Mouse (Mus musculus): ENCODE data around the gene Opa3. TPM values are rescaled to one million over a fixed set of nuclear protein-coding genes. Genes with fewer than 3 reads are reported as not detected.

Gene Opa3
- polyA plus RNA-seq, 1 experiment from 2014 or later, result 28.4 TPM

DNA sequence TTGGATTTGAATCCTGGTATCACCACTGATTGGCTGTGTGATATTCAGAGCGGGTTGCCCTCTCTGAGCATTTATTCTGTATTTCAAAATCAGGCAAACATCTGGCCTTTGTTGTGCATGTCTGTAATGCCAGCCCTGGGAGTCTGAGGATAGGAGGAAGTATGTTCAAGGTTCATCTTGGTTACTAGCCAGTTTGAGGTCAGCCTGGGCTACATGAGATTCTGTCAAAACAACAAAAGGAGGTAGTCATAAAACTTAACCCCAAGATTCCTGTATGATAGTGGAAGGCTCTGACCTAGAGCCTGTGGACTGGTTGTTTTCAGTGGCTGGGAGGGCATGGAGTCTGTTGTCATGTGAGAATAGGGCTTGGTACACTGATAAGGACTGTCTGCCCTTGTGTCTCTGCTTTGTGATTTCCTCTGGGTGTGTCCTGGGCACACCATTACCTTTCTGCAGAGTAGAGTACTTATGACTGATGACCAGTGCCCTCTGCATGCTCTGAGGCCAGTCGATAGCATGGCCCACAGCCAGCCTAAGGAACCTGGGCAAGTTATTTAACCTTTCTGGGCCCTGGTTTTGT lies 7.0 kb downstream of the Opa3 start:
- WGBS, result 88% methylated on average over 2 of the region's 2 CpGs
- no peaks in the 10 kb centered on the region for H3K9me3 ChIP-seq
- no peak overlapping the region for H3K4me3 ChIP-seq
- no peak for ATAC-seq (ENCODE audit: insufficient number of reproducible peaks, low FRiP score, low TSS enrichment, low read depth)
- 0 out of 2 replicates have a peak, but pooled peaks cover 4% of the 10 kb centered on the region for H3K4me1 ChIP-seq
- no peak overlapping the region for H3K27ac ChIP-seq
- peaks cover 11% of the 10 kb centered on the region; the same call in 1 of the 2 replicates for H3K36me3 ChIP-seq
- no peaks in the 10 kb centered on the region for H3K27me3 ChIP-seq
- no peak overlapping the region for H3K9ac ChIP-seq
- H3K4me2 ChIP-seq, result no peak overlapping the region

GRCm38 (mm10) chr7:19236411-19236810 lies 8.3 kb downstream of the Opa3 start:
- H3K9me3 ChIP-seq, result no peaks in the 10 kb centered on the region
- H3K4me3 ChIP-seq, result no peak overlapping the region
- peaks cover 3% of the 10 kb centered on the region; the same call in 1 of the 2 replicates for H3K36me3 ChIP-seq
- 64% methylated on average over 2 of the region's 2 CpGs for WGBS
- ATAC-seq (ENCODE audit: insufficient number of reproducible peaks, low FRiP score, low TSS enrichment, low read depth), result no peak
- H3K4me1 ChIP-seq, result 0 out of 2 replicates have a peak, but pooled peaks cover 4% of the 10 kb centered on the region
- no peak overlapping the region for H3K4me2 ChIP-seq
- H3K27me3 ChIP-seq, result no peaks in the 10 kb centered on the region
- H3K9ac ChIP-seq, result no peak overlapping the region
- H3K27ac ChIP-seq, result no peak overlapping the region

GRCm38 (mm10) chr7:19238344-19238743 lies 10.2 kb downstream of the Opa3 start:
- peaks cover 3% of the 10 kb centered on the region; the same call in 1 of the 2 replicates for H3K36me3 ChIP-seq
- H3K9ac ChIP-seq, result no peak overlapping the region
- 0 out of 2 replicates have a peak, but pooled peaks cover 2% of the 10 kb centered on the region for H3K4me1 ChIP-seq
- H3K27ac ChIP-seq, result no peak overlapping the region
- 95% methylated on average over 4 of the region's 4 CpGs for WGBS
- H3K9me3 ChIP-seq, result no peaks in the 10 kb centered on the region
- no peak for ATAC-seq (ENCODE audit: insufficient number of reproducible peaks, low FRiP score, low TSS enrichment, low read depth)
- no peak overlapping the region for H3K4me3 ChIP-seq
- no peaks in the 10 kb centered on the region for H3K27me3 ChIP-seq
- H3K4me2 ChIP-seq, result no peak overlapping the region

DNA sequence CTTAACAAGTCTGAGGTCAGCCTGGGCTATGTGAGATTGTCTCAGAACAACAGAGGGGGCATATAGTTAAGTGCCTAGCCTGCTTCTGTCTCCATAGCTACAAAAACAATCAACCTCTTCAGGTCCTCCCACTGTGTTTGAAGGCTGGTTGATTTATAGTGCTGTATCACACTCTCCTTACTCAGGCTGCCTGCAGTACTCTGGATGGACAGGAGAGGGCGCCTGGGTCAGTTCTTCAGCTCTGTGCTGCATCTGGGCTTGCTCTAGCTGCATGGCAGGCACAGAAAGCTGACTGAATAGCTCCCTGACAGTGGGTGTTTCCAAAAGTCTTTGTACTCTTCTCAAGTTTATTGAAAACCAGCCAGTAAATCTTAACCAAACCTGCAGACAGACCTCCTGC lies 11.3 kb downstream of the Opa3 start:
- no peaks in the 10 kb centered on the region for H3K9me3 ChIP-seq
- H3K4me3 ChIP-seq, result no peak overlapping the region
- H3K9ac ChIP-seq, result no peak overlapping the region
- H3K4me2 ChIP-seq, result no peak overlapping the region
- H3K27me3 ChIP-seq, result no peaks in the 10 kb centered on the region
- ATAC-seq (ENCODE audit: insufficient number of reproducible peaks, low FRiP score, low TSS enrichment, low read depth), result peak; percentile 78
- H3K36me3 ChIP-seq, result peaks cover 3% of the 10 kb centered on the region; the same call in 1 of the 2 replicates
- WGBS, result 0% methylated on average over 1 of the region's 1 CpGs
- H3K27ac ChIP-seq, result no peak overlapping the region
- H3K4me1 ChIP-seq, result 0 out of 2 replicates have a peak, but pooled peaks cover 2% of the 10 kb centered on the region

DNA sequence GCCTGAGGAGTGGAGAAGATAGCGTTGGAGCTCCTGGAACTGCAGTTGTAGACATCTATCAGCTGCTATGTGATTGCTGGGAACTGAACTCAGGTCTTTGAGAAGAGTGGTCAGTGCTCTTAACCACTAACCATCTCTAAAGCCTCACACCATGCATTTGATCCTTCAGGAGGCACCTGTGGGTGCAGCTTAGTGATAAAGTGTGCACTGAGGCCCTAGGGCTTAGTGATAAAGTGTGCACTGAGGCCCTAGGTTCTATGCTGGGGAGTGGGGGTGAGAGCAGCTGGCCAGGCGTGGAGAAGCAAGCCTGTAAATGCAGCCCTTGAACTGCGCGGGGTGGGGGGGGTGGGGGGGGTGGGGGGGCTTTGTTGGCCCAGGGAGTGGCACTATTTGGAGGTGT lies 11.9 kb downstream of the Opa3 start:
- 85% methylated on average over 1 of the region's 4 CpGs for WGBS
- no peaks in the 10 kb centered on the region for H3K9me3 ChIP-seq
- H3K27ac ChIP-seq, result no peak overlapping the region

GRCm38 (mm10) chr7:19240905-19241463 lies 12.8 kb downstream of the Opa3 start:
- Histone ChIP-seq H3K4me1 (0 out of 2 replicates have a peak, but pooled peaks cover 2% of the 10 kb centered on the region), H3K36me3 (peaks cover 18% of the 10 kb centered on the region), H3K9me3 (no peaks in the 10 kb centered on the region), H3K27me3 (no peaks in the 10 kb centered on the region), H3K27ac (no peak overlapping the region), H3K4me3 (no peak overlapping the region), H3K9ac (no peak overlapping the region), H3K4me2 (no peak overlapping the region)
- no peak for ATAC-seq (ENCODE audit: insufficient number of reproducible peaks, low FRiP score, low TSS enrichment, low read depth)
- WGBS, result 63% methylated on average over 8 of the region's 8 CpGs

More for the DNA sequence above, 11.9 kb downstream of the Opa3 start:
- H3K4me2 ChIP-seq, result no peak overlapping the region
- H3K36me3 ChIP-seq, result peaks cover 8% of the 10 kb centered on the region
- H3K9ac ChIP-seq, result no peak overlapping the region
- ATAC-seq (ENCODE audit: insufficient number of reproducible peaks, low FRiP score, low TSS enrichment, low read depth), result no peak
- no peak overlapping the region for H3K4me3 ChIP-seq
- H3K4me1 ChIP-seq, result 0 out of 2 replicates have a peak, but pooled peaks cover 2% of the 10 kb centered on the region
- H3K27me3 ChIP-seq, result no peaks in the 10 kb centered on the region

- H3K27me3 ChIP-seq, result no peaks in the 10 kb centered on the region
- WGBS, result 81% methylated on average over 1 of the region's 1 CpGs
These were observed 13.9 kb downstream of the Opa3 start for GRCm38 (mm10) chr7:19242005-19242404.

GRCm38 (mm10) chr7:19243858-19244257 lies 15.7 kb downstream of the Opa3 start:
- no peaks in the 10 kb centered on the region for H3K27me3 ChIP-seq
- H3K4me1 ChIP-seq, result no peaks in the 10 kb centered on the region
- H3K36me3 ChIP-seq, result peaks cover 34% of the 10 kb centered on the region
- no peak overlapping the region for H3K9ac ChIP-seq
- ATAC-seq (ENCODE audit: insufficient number of reproducible peaks, low FRiP score, low TSS enrichment, low read depth), result no peak
- no peak overlapping the region for H3K27ac ChIP-seq
- H3K4me3 ChIP-seq, result no peak overlapping the region
- WGBS, result 83% methylated on average over 5 of the region's 5 CpGs
- H3K9me3 ChIP-seq, result no peaks in the 10 kb centered on the region
- no peak overlapping the region for H3K4me2 ChIP-seq

More at GRCm38 (mm10) chr7:19242005-19242404, 13.9 kb downstream of the Opa3 start:
- Histone ChIP-seq H3K9ac (no peak overlapping the region), H3K36me3 (peaks cover 28% of the 10 kb centered on the region), H3K4me1 (no peaks in the 10 kb centered on the region), H3K4me2 (no peak overlapping the region), H3K27ac (no peak overlapping the region), H3K4me3 (no peak overlapping the region), H3K9me3 (no peaks in the 10 kb centered on the region)
- no peak for ATAC-seq (ENCODE audit: insufficient number of reproducible peaks, low FRiP score, low TSS enrichment, low read depth)

DNA sequence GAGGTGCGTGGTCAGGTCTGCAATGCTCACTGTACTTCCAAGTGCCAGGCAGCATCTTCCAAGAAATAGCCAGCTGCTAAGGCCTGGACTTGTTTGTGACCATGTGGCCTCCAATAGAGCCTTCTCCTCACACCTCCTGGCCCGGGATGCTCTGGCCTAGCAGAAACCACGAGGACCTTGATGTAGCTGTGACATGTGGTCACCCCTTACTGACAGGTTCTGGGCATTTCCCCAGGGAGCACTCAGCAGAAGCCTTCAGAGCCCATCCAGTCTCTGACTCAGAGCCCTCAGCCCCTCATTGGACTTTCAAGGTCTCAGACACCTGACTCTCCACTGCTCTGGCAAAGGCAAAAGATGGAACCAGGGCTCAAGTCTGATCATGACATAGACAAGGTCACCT lies 16.9 kb downstream of the Opa3 start:
- no peak overlapping the region for H3K9ac ChIP-seq
- H3K36me3 ChIP-seq, result peaks cover 34% of the 10 kb centered on the region
- 89% methylated on average over 3 of the region's 3 CpGs for WGBS
- no peaks in the 10 kb centered on the region for H3K27me3 ChIP-seq
- no peaks in the 10 kb centered on the region for H3K4me1 ChIP-seq
- H3K9me3 ChIP-seq, result no peaks in the 10 kb centered on the region
- no peak overlapping the region for H3K27ac ChIP-seq
- no peak for ATAC-seq (ENCODE audit: insufficient number of reproducible peaks, low FRiP score, low TSS enrichment, low read depth)
- no peak overlapping the region for H3K4me3 ChIP-seq
- no peak overlapping the region for H3K4me2 ChIP-seq

DNA sequence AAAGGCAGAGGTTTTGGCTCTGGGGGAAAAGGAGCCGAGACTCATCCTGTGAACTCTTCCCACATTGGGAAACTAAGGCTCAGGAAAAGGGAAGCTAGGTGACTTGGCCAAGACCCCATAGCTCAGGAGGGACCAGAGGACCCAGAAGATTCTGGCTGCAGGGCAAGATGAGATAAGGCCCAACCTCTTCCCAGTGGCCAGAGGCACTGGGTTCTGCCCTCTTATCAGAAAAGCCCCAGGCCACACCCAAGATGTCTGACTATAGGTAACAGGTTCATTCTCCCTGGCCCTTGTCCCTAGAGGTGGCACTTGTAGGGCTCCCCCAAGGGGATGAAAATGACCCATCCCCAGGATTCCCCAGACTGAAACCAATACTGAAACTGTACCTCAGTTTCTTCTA lies 18.7 kb downstream of the Opa3 start:
- no peak overlapping the region for H3K4me3 ChIP-seq
- no peaks in the 10 kb centered on the region for H3K4me1 ChIP-seq
- no peaks in the 10 kb centered on the region for H3K9me3 ChIP-seq
- no peak for ATAC-seq (ENCODE audit: insufficient number of reproducible peaks, low FRiP score, low TSS enrichment, low read depth)
- H3K4me2 ChIP-seq, result no peak overlapping the region
- peaks cover 30% of the 10 kb centered on the region for H3K36me3 ChIP-seq
- no peak overlapping the region for H3K9ac ChIP-seq
- H3K27me3 ChIP-seq, result no peaks in the 10 kb centered on the region
- no peak overlapping the region for H3K27ac ChIP-seq
- WGBS, result 96% methylated on average over 1 of the region's 1 CpGs

- 94% methylated on average over 2 of the region's 2 CpGs for WGBS
These were observed 19.4 kb downstream of the Opa3 start for GRCm38 (mm10) chr7:19247511-19247910.

DNA sequence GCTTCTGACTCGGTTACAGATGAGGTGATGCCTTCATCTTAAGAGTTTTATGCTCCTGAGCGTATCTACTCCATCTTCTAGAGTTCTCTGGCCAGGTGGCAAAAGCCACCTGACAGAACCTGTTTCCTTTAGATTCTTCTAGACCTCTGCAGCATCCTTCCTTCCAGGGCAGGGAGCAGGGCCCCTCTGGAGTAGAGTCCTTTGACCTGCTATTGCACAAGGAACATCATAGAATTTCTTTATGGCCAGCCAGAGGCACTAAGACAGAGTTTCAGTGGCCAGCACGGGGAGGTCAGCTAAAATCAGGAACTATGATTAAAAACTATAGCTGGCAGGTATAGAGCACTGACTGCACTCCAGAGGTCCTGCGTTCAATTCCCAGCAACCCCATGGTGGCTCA lies 23.9 kb downstream of the Opa3 start:
- WGBS, result 79% methylated on average over 4 of the region's 4 CpGs
- peaks cover 27% of the 10 kb centered on the region for H3K36me3 ChIP-seq
- H3K27ac ChIP-seq, result no peak overlapping the region
- no peak overlapping the region for H3K4me3 ChIP-seq
- peaks cover 4% of the 10 kb centered on the region; the same call in 1 of the 2 replicates for H3K4me1 ChIP-seq
- H3K9ac ChIP-seq, result no peak overlapping the region
- no peaks in the 10 kb centered on the region for H3K27me3 ChIP-seq
- ATAC-seq (ENCODE audit: insufficient number of reproducible peaks, low FRiP score, low TSS enrichment, low read depth), result no peak
- no peak overlapping the region for H3K4me2 ChIP-seq
- H3K9me3 ChIP-seq, result no peaks in the 10 kb centered on the region

More at GRCm38 (mm10) chr7:19247511-19247910, 19.4 kb downstream of the Opa3 start:
- Histone ChIP-seq H3K27me3 (no peaks in the 10 kb centered on the region), H3K27ac (no peak overlapping the region), H3K9ac (no peak overlapping the region), H3K4me1 (no peaks in the 10 kb centered on the region), H3K4me3 (no peak overlapping the region), H3K9me3 (no peaks in the 10 kb centered on the region), H3K4me2 (no peak overlapping the region), H3K36me3 (peaks cover 30% of the 10 kb centered on the region)
- no peak for ATAC-seq (ENCODE audit: insufficient number of reproducible peaks, low FRiP score, low TSS enrichment, low read depth)

All from limb, embryonic 15.5 days (tissue).